Mouse (Mus musculus): ENCODE results near the gene Psmd11.
"Not testable (repeated sequence)": the region's sequence is repeated elsewhere in the genome, so short reads cannot be mapped to it uniquely, and the experiment has no call there.

The Psmd11 gene

DNA sequence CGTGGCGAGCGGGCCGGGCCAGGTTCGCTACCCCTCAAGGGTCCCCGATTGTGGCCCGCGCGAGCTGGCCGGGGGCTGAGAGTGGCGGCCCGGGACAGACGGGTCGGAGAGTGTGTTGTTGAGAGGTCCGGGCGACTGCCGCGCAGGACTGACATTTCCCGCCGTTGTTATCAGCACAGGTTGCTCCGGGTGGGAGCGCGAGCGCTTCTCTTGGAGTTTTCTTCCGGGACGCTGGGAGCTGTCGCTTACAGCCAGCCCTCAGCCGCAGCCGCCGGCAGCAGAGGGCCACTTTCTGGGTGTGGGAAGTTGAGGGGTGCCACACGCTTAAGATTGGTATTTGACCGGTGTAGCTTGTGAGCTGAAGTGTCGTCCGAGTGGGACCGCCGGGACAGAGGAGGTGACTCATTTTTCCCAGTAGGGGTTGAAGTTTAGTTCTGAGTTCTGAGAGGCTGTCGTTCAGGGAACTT lies 627 bp downstream of the Psmd11 start:
- peak; percentile 32 to 49 for DNase-seq

DNA sequence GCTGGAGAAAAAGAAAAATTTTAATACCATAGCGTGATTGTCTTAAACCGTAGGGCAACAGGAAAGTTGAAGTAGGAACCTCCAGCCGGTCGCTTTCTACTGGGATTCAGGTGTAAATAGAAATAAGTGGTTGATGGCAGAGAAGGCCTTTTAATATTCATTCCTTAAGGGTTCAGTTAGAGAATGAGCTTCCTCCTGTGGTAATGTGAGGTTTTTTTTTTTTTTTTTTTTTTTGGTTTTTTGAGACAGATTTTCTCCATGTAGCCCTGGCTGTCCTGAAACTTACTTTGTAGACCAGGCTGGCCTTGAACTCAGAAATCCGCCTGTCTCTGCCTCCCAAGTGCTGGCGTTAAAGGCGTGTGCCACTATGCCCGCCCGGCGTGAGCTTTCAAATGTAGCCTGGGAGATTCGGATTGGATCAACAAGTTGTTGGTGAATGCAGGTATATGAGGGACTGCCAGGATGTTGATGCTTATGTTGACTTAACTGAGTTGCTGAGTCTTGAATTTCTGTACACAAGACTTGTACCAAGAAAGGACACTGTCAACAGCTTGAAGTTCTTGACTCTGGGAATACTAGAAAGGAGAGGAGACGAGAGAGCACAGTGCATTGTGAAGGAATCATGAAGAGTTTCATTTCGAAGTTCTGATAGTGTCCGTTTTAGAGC lies 1.2 kb downstream of the Psmd11 start:
- DNase-seq = no peak

DNA sequence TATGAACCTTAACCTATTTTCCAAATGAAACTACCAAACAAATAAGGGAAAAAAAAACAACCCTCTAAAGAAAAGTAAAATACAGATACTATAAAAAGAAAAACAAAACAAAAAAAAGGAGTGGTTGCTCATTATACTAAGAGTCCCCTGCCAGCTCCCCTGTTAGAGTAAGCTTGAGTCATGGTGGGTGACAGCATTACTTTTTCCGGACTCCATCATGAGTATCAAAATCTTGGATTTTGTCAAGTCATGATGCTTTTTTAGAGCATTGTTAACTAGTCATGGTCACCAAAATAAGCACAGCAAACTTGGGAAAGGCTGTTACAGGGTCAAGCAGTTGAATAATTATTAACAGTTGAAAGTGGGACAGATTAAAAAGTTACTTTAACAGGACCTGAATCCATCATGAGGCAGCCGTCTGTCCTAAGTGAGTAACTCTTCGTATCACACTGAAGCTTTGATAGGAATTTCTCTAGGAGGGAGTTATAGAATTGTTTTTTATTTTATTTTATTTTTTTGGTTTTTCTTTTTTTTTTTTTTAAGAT lies 2.0 kb downstream of the Psmd11 start:
- no peak for DNase-seq

DNA sequence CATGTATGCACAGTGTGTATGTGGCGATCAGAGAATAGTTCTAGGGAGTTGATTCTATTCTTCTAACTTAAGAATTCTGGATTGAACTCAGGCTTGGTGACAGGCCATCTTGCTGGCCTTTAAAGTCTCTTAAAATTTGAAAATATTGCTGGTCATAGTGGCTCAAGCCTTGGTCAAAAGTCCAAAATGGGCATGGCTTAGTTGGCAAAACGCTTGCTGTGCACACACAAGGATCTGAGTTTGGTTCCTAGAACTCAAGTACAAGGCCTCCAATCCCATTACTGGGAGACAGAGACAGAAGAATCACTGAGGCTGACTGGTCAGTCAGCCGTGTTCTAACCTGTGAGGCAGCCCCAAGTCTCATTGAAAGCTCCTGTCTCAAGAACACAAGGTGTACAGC lies 18.5 kb downstream of the Psmd11 start:
- DNase-seq = no peak

DNA sequence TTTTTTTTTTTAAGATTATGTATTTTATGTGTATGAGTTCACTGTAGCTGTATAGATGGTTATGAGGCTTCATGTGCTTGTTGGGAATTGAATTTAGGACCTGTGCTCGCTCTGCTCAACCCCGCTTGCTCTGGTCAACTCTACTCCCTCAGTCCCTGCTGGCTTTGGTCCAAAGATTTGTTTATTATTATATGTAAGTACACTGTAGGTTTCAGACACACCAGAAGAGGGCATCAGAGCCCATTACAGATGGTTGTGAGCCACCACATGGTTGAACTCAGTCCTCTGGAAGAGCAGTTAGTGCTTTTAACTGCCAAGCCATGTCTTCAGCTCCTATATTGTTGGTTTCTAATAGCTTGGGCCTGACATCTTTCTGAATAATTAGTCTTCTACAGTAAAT lies 21.4 kb downstream of the Psmd11 start:
- DNase-seq = no peak

DNA sequence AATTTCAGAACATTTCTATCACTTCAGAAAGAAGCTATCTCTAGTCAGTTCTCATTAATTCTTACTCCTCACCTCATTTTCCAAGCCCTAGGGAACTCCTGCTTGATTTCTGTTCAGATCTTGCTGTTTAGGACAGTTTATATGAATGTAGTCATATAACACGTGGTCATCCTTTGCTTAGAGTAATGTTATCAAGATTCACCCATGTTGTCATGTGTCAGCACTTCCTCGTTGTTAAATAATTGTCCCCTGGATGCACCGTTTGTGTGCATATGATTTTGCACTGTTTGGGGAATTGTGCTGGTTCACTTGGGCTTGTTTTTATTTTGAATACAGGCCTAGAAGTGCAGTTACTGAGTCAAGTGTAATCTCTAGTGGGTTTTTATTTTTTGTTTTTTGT lies 23.8 kb downstream of the Psmd11 start:
- DNase-seq = no peak

DNA sequence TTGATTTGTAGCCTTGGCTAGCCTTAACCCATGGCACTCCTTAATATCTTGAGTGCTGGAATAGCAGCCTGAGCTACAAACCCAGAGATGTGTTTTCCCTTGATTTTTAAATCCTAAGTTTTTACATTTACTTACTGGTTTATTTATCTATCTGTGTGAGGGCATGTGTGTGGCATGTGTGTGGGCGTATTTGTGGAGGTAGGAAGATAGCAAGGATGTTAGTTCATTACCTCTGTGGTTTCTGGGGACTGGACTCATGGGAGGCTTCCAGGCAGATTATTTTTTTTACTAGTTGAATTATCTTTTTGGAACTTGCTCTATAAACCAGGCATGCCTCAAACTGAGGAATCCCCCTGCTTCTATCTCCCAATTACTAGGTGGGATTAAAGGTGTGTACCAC lies 24.8 kb downstream of the Psmd11 start:
- no peak for DNase-seq

DNA sequence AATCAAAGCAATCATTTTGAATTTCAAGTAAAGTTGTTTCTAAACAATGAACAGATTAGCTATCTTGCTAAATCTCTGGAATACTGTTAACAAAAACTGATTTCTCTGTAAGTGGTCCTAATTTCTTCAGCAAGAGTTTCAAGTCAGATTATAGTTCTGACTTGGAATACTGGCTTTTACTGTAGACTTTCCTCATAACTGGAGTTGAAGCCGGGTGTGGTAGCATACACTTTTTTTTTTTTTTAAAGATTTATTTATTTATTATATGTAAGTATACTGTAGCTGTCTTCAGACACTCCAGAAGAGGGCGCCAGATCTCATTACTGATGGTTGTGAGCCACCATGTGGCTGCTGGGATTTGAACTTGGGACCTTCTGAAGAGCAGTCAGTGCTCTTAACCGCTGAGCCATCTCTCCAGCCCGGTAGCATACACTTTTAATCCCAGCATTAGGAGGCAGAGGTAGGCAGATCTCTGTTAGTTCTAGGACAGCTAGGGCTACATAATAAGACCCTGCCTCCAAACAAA lies 35.3 kb downstream of the Psmd11 start:
- not testable (repeated sequence) for DNase-seq

DNA sequence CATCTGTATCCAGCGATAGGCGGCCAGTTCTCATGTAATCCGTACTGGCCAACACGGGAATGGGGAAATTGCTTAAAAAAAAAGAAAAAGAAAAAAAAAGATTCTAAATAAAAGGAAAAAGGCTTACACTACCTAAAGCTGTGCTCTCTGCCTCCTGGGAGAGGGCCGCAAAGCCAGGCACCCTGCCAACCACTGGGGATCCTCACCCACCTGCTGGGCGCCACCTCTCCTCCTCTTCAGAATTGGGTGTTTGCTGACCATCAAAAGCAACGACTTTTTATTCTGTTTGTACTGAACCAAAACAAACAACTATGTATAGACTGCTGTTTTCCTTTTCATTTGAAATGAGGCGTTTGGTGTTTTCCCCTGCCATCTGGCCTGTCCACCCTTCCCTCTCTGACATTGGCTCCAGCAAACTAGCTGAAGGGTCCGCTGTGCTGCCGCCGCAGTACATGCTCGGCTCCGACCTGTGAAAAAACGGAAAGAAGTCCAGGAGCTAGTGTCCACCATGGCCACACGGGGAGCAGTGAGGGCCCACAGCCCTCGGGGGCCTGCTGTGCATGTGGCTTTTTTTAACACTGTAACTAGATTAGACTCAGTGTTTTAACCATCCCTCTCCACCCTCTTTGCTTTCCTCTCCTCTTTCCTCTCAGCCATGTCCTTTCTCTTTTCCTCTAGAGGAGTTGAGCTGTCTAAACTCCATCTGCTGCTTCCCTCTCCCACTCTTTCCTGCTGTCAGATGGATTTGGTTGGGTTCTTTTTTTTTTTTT lies 43.6 kb downstream of the Psmd11 start:
- DNase-seq = no peak

DNA sequence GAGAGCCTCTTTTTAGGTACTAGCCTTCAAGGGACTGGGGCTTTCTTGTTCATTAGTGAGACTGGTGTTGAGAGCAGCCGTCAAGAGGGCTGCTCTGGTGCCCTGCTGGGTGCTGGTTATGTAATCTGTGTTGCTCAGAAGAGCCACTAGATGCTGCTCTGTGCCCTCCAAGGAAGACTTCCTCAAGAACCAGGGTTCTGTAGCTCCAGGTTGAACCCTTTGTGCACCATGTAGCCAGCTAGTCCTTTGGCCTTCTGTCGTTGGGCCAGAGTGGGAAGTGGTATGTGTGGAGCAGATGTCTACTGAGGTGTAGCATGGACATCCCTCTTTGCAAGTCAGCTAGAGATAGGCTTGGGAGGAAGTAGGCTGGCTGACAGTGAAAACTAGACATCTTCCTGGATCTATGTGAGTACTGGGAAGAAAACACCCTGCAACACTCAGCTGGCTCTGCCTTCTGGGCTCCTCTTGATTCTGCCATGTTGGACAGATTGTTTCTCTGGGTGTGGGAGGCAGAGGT lies 45.8 kb downstream of the Psmd11 start:
- peak in 1 of 2 experiments; percentile 35 for DNase-seq

DNA sequence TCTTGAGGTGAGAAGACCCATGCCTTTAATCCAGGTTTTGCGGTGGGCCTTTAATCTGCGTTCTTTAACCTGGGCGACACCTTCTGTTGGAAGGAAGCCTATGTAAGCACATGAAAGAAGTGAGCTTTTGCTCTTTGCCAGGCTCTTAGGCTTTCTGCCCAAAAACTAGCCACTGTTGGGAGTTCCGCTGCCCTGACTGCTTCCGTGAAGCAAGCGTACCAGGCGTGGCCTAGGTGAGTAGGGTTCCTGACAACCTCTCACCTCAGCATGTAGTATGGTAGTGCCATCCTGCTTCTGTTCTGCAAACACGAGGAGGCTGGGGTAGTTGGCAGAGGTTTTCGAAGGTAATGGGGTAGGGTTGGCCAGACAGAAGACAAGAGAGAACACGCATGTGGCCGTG lies 46.4 kb downstream of the Psmd11 start:
- peak; percentile 55 to 68 for DNase-seq

DNA sequence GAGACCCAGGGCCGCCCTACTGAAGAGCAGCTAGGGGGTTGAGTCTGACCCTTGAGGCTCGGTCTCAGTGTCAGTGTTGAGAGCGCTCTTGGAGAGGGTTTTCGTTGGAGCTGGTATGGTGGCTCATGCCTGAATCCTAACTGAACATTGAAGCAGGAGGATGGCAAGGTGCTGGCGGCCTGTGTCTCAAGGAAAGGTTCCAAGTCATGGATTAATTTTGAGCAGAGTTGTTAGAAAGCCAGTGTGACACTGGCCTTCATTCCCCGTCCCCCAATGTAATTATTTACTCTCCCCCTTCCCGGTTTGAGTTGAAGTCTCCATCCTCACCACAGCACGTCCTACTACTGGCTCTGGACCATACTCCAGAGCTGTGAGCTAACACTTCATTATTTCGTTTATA lies 47.1 kb downstream of the Psmd11 start:
- DNase-seq = no peak

DNA sequence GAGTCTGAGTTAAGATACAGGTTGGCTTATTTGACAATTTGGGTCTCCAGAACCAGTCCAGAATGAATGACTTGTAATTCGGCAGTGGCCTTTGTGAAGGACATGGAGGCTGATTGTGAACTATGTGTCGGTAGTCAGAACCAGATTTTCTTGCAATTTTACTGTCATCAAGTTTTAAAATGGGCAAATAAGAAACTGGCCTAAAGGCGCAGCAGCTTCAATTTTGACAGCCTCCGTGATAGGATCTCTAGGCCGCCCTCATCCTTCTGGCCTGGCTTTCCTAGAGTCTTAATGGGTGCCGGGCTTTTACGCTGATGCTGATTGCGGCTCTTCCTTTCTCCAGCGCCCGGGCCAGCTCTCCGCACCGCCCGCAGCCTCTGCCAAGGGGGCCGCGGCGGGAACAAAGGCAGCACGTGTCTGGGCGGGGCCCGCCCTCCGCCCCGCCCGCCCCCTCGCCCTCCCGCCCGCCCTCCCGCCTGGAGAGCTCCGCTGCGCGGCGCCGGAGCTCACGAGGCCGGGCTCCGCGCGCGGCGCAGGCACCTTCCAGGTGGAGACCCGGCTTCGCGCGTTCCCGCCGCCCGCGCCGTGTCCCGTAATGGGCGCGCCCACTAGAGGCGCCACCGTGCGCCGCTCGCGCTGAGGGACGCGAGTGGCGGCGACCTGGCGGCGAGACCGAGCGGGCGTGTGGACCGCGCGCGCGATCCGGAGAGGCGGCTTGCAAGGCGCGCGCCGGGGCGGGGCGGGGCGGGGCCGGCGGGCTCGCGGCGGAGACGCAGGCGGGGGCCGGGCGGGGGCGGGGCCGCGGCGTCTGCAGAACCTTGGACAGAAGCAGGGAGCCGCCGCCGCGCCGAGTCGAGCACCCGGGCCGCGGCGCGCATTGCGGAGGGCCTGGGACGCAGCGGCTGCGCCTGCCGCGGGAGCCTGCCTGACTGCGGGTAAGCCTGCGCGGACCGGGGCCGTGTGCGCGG lies 48.1 kb downstream of the Psmd11 start, which contains the start of gene Cdk5r1:
TSS of gene Cdk5r1 (plus strand) at position 802 of the 968 bp plus-strand sequence.
- peak; percentile 83 to 87 for DNase-seq

DNA sequence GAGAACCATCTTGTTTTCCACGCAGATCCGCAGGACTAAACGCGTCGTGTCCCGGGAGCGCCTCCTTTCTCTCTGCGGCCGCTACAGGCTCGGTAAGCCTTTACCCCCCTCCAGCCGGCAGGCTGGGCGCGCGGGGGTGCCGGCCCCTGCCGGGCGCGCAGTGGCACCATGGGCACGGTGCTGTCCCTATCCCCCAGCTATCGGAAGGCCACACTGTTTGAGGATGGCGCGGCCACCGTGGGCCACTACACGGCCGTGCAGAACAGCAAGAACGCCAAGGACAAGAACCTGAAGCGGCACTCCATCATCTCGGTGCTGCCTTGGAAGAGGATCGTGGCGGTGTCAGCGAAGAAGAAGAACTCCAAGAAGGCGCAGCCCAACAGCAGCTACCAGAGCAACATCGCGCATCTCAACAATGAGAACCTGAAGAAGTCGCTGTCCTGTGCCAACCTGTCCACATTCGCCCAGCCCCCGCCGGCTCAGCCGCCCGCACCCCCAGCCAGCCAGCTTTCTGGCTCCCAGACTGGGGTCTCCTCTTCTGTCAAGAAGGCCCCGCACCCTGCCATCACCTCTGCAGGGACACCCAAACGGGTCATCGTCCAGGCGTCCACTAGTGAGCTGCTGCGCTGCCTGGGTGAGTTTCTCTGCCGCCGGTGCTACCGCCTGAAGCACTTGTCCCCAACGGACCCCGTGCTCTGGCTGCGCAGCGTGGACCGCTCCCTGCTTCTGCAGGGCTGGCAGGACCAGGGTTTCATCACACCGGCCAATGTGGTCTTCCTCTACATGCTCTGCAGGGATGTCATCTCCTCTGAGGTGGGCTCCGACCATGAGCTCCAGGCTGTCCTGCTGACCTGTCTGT lies 49.2 kb downstream of the Psmd11 start:
- DNase-seq = no peak

DNA sequence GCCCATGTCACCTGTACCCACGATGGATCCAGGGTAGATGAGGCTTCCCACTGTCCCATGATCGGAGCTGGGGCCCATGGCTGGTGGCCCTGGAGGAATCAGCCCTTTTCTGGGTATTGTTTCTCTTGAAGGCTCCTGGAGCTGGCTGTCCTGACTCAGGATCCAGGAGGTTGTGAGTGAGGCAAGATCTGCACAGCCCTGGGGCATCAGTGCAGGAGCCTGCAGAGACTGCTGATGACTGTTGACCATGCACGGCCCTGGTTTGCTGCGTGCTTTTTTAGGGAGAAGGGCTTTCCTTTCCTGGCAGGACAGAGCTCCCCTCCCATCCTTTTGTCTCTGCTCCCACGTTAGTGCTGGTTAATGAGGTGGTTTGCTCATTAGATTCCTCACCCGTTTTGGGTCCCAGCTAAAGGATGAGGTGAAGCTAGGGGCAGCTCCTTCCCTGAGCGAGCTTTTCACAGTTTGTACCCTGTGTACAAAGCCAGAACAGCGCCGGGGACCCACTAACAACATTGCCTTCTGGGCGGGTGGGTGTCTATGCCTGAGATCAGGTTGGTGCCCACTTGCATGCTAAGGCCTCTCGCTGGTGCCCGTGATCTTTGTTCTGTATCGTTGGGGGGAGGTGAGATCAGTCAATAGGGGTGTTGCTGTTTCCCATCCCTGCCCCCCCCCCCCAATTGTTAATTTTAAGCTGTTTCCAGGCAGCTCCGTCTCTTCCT lies 50.4 kb downstream of the Psmd11 start:
- no peak for DNase-seq

DNA sequence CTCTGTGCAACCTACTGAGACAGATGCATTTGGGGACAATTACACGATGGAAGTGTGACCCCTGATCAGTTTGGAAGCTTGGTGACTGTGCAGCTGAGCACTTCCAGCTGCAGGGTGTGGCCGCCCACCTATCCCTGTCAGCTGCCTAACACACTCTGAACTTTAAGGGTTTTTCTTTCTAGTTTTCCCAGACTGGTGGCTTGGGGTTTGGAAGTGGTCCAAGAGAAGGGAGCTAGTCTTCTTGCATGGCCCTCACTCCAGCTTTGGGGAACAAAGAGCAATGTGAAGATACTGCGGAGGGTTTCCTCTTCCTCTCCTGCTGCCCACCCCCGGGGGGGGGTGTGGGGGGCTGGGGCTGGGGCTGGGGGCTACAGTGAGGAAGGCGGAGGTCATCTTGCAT lies 51.0 kb downstream of the Psmd11 start:
- no peak for DNase-seq

DNA sequence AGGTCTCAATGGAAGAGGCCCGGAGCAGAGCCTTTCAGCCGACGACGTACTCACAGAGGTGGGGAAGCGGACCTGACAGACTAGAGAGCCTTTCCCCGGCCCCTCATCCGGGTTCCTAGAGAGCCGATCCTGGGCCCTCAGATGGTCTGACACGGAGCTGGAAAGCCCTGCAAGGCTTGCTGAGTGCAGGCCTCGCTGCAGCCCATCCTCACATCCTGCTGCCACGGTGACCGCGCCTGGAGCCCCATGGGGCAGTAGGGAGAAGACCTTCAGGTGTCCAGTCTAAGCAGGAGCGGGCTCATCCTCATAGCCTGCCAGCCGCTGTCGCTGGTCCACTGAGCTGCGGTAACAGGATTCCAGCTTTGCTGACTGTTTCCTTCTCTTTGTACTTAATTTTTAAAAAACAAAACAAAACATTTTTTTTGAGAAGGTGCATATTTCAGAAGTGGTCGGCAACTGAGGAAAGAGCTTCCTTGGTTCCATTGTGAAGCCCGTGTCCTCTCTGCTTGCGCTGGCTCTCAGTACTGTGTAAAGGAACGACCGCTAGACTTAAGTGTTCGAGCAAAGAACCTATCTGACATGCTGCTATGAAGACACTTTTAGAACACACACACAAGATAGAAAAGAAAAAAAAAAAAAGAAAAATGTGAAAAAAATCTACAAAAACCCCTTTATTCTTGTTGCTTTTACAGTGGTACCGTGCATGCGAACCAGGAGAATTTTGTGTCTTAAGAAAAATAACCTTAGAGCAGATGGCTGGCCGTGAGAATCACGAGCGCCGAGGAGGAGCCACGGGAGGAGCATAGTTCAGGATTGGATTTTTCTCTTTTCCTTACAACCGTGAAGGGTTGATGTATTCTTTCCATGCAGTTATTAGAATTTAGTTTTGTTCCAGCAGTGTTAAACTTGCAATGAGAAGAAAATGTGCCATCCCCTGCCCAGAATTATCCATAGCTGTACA lies 51.8 kb downstream of the Psmd11 start:
- DNase-seq = no peak

DNA sequence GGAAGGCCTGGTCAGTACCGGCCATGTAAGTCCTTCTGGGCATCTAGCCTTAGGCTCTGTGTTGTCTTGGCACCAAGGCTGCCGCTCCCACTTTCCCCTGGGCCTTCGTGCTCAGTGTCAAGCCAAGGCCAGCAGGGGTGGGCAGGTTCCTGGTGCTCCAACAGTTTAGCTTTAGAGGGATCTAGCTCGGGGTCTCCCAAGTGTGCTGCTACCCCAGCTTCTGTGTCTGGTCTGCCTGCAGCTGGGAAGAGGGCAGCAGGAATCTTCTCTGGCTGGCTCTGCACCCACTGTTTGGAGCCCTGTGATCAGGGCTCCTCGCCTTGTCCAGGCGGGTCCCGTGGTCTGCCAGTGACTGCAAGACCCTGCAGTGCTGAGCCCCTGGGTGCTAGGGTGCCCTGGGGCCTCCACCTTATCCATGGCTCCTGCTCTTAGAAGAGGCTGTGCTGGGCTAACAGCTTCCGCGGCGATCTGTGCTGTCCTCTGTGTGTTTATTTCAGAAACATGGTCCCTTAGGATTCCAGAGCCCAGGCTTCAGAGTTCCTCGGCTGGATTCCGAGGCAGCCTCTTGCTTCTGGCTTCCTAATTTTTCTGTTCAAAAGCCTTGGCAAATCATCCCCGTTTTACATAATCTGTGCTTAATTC lies 53.1 kb downstream of the Psmd11 start:
- no peak for DNase-seq

DNA sequence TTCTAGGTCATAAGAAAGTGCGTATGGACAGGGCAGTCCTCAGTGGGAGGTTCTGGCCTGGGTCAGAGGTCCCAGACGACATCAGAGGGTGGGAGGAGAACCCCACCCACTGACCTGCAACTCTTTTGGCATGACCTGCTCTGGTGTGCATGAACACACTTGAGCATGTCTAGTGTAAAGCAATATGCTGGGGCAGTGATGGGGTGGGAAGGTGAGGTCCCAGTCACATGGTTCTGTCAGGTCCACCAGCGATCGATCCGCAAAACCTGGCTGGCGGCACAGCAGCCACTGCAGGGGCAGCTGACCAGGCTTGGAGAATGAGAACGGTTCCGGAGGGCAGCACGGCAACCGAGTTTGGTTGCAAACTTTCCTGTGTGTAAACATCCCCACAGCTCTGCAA lies 53.9 kb downstream of the Psmd11 start:
- DNase-seq = no peak

Data from lung, adult 18-20 months (tissue).